9 mouse cellular contexts compared by ENCODE assay signal in the genomic region with DNA sequence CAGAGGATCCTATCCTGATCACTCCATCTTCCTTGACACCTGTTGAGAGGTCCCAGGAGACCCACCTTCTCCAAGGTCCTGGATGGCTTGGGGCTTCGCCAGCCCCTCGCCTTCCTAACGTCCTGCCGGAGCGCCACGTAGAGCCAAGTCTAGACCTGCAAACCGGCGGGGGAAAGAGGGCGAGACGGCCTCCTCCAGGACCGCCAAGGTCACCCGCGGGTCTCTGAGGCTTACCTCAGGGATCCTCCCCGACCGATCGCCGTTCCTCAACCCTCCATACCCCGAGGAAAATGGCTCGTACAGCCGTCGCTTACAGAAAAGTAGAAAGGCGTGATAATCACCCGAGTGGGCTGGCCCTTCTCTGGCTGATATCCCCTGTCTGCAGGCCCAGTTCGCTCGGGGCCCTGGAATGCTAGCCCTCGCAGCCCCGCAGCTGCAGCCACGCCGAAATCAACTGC. TPM values are rescaled to one million over a fixed set of nuclear protein-coding genes. Genes with fewer than 3 reads are reported as not detected.
DNase-seq lines count a peak whose midpoint lies in the region; ATAC-seq and TF ChIP-seq lines count a peak whose summit lies in the region.
"Had no signal": no experiment of that assay in that cellular context is flagged by ENCODE, and none has a peak within 500 bp of the region (broad histone marks: within the 10 kb centered on the region; RNA-seq: fewer than 3 reads in every experiment).

No protein-coding gene starts in this region.

- H3K4me3 ChIP-seq in spleen, adult 2 months (ENCODE audit: extremely low read depth, insufficient read depth, insufficient read length): peak overlapping the region; percentile 95
- peak overlapping the region; percentile 86 for H3K4me3 ChIP-seq in intestine, embryonic 16.5 days (ENCODE audit: low read length)

- TF ChIP-seq POLR2A in spleen, adult 2 months (IDR thresholded peaks at IDR 0.05; ENCODE audit: low read depth, low read length): no peak

- H3K4me2 ChIP-seq in intestine, embryonic 16.5 days (ENCODE audit: low read depth, low read length): peak overlapping the region; percentile 77

- 3% methylated on average over 29 of the region's 29 CpGs for WGBS in spleen, adult 2 months
- WGBS in intestine, embryonic 16.5 days: under 1% methylated on average over 29 of the region's 29 CpGs

- no peaks in the 10 kb centered on the region for H3K27me3 ChIP-seq in spleen, adult 2 months (ENCODE audit: control insufficient read depth, insufficient read depth, low read length)
- H3K27me3 ChIP-seq in intestine, embryonic 16.5 days (replicated peaks; ENCODE audit: control insufficient read depth, insufficient read depth, low read length): no peaks in the 10 kb centered on the region

- H3K27ac ChIP-seq in spleen, adult 2 months (ENCODE audit: insufficient read depth, low read length): peak overlapping the region; percentile 9; the same call in 1 of the 2 replicates
- peak overlapping the region; percentile 98 for H3K27ac ChIP-seq in intestine, embryonic 16.5 days (ENCODE audit: low read length)

- H3K4me1 ChIP-seq in spleen, adult 2 months (ENCODE audit: control insufficient read depth, insufficient read depth, insufficient read length): peaks cover 4% of the 10 kb centered on the region; the same call in 1 of the 2 replicates
- peaks cover 28% of the 10 kb centered on the region for H3K4me1 ChIP-seq in intestine, embryonic 16.5 days (ENCODE audit: control insufficient read depth, insufficient read depth, low read length)

- TF ChIP-seq CTCF in spleen, adult 2 months (IDR thresholded peaks at IDR 0.05; ENCODE audit: extremely low read depth, insufficient read depth, insufficient read length, insufficient replicate concordance): no peak

- H3K36me3 ChIP-seq in spleen, adult 2 months (ENCODE audit: control insufficient read depth, insufficient read depth, low read length): peaks cover 2% of the 10 kb centered on the region; the same call in 1 of the 2 replicates
- no peaks in the 10 kb centered on the region for H3K36me3 ChIP-seq in intestine, embryonic 16.5 days (ENCODE audit: control insufficient read depth, insufficient read depth, low read length)

- H3K9me3 ChIP-seq in intestine, embryonic 16.5 days (ENCODE audit: control insufficient read depth, low read length): no peaks in the 10 kb centered on the region

- peak overlapping the region; percentile 81 for H3K9ac ChIP-seq in intestine, embryonic 16.5 days (ENCODE audit: low read depth, low read length)

- ATAC-seq in frontal cortex, adult (ENCODE audit: low TSS enrichment): peak; percentile 31; the same call in 1 of the 2 replicates
- peak; percentile 26; the same call in 1 of the 2 replicates for ATAC-seq in erythroid progenitor cell, adult 5-6 weeks (replicated peaks; ENCODE audit: low FRiP score, poor library complexity, severe bottlenecking)
- ATAC-seq in intestine, embryonic 16.5 days: peak; percentile 60
- peak; percentile 4; the same call in 1 of the 2 replicates for ATAC-seq in monocyte, adult 5-6 weeks (replicated peaks; ENCODE audit: insufficient number of reproducible peaks, low FRiP score, low TSS enrichment, poor library complexity, severe bottlenecking)

- DNase-seq in frontal cortex, postnatal 25 days (ENCODE audit: low spot score in 2 of 2): no peak
- DNase-seq in spleen, adult 2 months (ENCODE audit: low read depth in 1 of 2, low spot score in 2 of 2): peak in 1 of 2 experiments; percentile 21
- DNase-seq in spleen, postnatal 10 days (ENCODE audit: low spot score in 2 of 2): no peak
- DNase-seq in layer of hippocampus, adult 11-12 months (ENCODE audit: low spot score): no peak

RNA-seq across cellular contexts. Expression of a gene that starts 0.8 kb away (rescaled TPM):
- 40.4 and 55.2 TPM in 2 replicates for polyA plus RNA-seq in spleen, adult 2 months (2012; rRNA removed)
- total RNA-seq in erythroid progenitor cell, adult 5-6 weeks (2015; ENCODE audit: low replicate concordance): 2.5 and 6.1 TPM in 2 replicates
- 4.5 TPM in 2 replicates for total RNA-seq in erythroid progenitor cell, adult 5-6 weeks (2017; ENCODE audit: low replicate concordance)
- polyA plus RNA-seq in intestine, embryonic 16.5 days (2015; fragmentation: Nextera tagmentation; extraction: Ambion mirVana): 97.2 and 100 TPM in 2 replicates
- total RNA-seq in monocyte, adult 5-6 weeks (2017): 14.5 to 29.4 TPM (median 16.6 TPM) in 3 replicates

RNA-seq across cellular contexts. Expression of a gene that starts 45.9 kb away (rescaled TPM):
- polyA plus RNA-seq in spleen, adult 2 months (2012; rRNA removed): not detected in 2 replicates
- not detected in 2 replicates for total RNA-seq in erythroid progenitor cell, adult 5-6 weeks (2015; ENCODE audit: low replicate concordance)
- not detected in 2 replicates for total RNA-seq in erythroid progenitor cell, adult 5-6 weeks (2017; ENCODE audit: low replicate concordance)
- polyA plus RNA-seq in intestine, embryonic 16.5 days (2015; fragmentation: Nextera tagmentation; extraction: Ambion mirVana): 0.09 and 0.22 TPM in 2 replicates
- 1.3 TPM in 1 of 3 replicates, not detected in the others for total RNA-seq in monocyte, adult 5-6 weeks (2017)
- total RNA-seq: left cerebral cortex, postnatal 10 days had no signal

Comparison
In these comparisons a context has a peak if more than half of its experiments do, and no peak if none do; other contexts are left out.
1. ATAC-seq: peak in every context shown above with its lines; median percentile 60 in intestine, embryonic 16.5 days; 31 in frontal cortex, adult; 26 in erythroid progenitor cell, adult 5-6 weeks; 4 in monocyte, adult 5-6 weeks.